ENCODE assay signal across 8 mouse cellular contexts in the genomic region with DNA sequence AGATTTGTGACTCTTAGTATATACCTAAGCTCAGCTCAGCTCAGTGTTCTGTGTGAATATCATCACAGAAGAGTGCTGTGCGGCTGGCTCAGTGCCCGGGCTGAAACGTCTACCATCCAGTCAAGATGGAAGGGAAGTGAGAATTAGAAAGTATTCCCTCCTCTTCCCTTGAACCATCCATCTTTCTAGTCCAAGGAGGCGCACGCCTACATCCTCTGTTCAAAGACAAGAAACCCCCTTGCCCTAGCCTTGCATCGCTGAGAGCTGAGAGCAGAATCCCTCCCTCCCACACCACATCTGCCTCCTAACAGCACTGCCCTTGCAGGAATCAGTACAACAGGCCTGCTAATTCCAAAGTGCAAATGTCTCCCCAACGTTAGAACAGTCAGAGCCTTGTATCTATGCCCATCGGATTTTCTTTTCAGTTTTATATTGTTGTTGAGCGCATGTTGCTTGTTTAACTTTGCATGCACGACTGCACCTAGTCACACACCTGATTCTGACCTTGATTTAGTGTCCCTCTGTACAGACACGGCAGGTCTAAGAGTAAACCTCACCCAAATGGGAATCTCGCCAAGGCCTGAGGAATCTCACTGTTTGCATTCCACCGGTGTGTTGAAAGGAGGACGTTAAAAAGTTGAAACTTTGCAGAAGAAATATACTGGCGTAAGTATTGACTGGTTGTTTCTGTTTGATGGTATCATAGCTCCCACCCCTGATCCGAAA.
DNase-seq lines count a peak whose midpoint lies in the region; ATAC-seq and TF ChIP-seq lines count a peak whose summit lies in the region.

No protein-coding gene starts in this region.

- peak overlapping the region; percentile 61 for H3K27ac ChIP-seq in heart, postnatal 0 days (ENCODE audit: low read depth)

- no peaks in the 10 kb centered on the region for H3K27me3 ChIP-seq in heart, postnatal 0 days (ENCODE audit: control insufficient read depth, insufficient read depth, low read length)

- H3K9me3 ChIP-seq in heart, postnatal 0 days (replicated peaks; ENCODE audit: control insufficient read depth, low read length) = no peaks in the 10 kb centered on the region

- no peak; the same call in 1 of the 2 replicates for TF ChIP-seq EP300 in heart, postnatal 0 days (IDR thresholded peaks at IDR 0.05; ENCODE audit: low read depth)

- H3K4me2 ChIP-seq in heart, postnatal 0 days (ENCODE audit: low read depth, low read length) = peak overlapping the region; percentile 1; the same call in 1 of the 2 replicates

- no peak for TF ChIP-seq CTCF in heart, postnatal 0 days (IDR thresholded peaks at IDR 0.05; ENCODE audit: low read depth)

- peak; percentile 79 for ATAC-seq in heart, postnatal 0 days (ENCODE audit: insufficient read depth, low read depth)

- DNase-seq in cerebellum, postnatal 25 days = peak; percentile 13 to 53
- DNase-seq in cerebellum, adult 11-12 months = no peak
- DNase-seq in embryo, embryonic 10 days (ENCODE audit: low spot score) = peak; percentile 46
- DNase-seq in heart, postnatal 0 days (ENCODE audit: low spot score) = peak; percentile 70
- peak; percentile 22 to 31 for DNase-seq in layer of hippocampus, postnatal 10 days (ENCODE audit: low spot score in 2 of 2)
- peak; percentile 36 for DNase-seq in lung, postnatal 36 days
- no peak for DNase-seq in spleen, adult 18-20 months
- no peak for DNase-seq in thymus, postnatal 4 days

- no peak overlapping the region for H3K9ac ChIP-seq in heart, postnatal 0 days (replicated peaks; ENCODE audit: low read depth, low read length)

- no peak overlapping the region for H3K4me3 ChIP-seq in heart, postnatal 0 days (ENCODE audit: low read depth, low read length)

- no peaks in the 10 kb centered on the region for H3K36me3 ChIP-seq in heart, postnatal 0 days (replicated peaks; ENCODE audit: control insufficient read depth, insufficient read depth, low read length)

- no peaks in the 10 kb centered on the region for H3K4me1 ChIP-seq in heart, postnatal 0 days (ENCODE audit: control insufficient read depth, insufficient read depth)

- WGBS in heart, postnatal 0 days = 32% methylated on average over 16 of the region's 16 CpGs

Comparison
In these comparisons a context has a peak if more than half of its experiments do, and no peak if none do; other contexts are left out.
1. DNase-seq: peak in cerebellum, postnatal 25 days (2 of 2), embryo, embryonic 10 days (single experiment), heart, postnatal 0 days (single experiment), layer of hippocampus, postnatal 10 days (2 of 2) and lung, postnatal 36 days (single experiment); none in cerebellum, adult 11-12 months (single experiment), spleen, adult 18-20 months (0 of 2) and thymus, postnatal 4 days (single experiment).